Mouse (Mus musculus): ENCODE measurements around the gene 4930404N11Rik. TPM values are rescaled to one million over a fixed set of nuclear protein-coding genes. Genes with fewer than 3 reads are reported as not detected.

4930404N11Rik gene
- under 1 TPM; 0.57 to 0.74 TPM for total RNA-seq (2021)
- long read RNA-seq, partial matches to known transcripts, result 0 of 4 reads
- long read RNA-seq, other reads (novel, unspliced or antisense), result 4 of 4 reads

DNA sequence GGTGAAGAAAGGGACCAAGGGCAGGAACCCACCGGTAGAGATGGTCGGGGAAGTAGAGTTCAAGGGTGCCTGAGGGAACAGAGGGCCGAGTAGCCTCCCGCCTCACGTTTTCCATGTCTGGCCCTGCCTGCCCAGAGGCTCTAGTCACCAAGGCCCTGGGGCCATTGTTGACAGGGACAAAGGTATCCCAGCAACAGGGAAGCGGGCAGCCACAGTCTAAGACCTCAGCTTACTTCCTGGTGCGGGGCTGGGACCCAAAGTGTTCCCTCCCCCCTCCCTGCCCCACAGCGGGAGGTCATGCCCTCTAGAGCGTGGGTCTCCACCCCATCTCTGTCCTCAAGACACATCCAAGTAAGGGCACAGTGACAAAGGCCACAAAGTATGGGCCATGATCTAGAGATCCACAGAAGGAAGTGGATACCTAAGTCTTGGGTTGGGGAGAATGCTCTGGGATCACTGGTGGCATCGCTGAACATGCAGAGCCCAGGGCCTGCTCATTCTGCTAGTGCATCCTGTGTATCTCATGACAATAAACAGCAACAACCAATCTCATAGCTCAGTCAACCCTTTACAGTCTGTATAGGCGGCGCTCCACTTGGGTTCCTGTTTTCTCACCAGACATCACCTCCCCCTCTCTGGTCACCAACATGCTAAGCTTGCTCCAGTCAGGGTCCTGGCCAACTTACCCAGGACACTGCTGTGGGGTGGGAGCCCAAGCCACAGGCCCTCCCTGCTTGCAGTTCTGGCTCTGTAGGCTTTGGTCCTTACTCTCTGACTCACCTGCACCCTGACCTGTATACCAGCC, at the start of gene 4930404N11Rik:
4930404N11Rik (minus strand) TSS at position 145 of the 805 bp plus-strand sequence.
- no peak for DNase-seq (ENCODE audit: low spot score in 2 of 2)

DNA sequence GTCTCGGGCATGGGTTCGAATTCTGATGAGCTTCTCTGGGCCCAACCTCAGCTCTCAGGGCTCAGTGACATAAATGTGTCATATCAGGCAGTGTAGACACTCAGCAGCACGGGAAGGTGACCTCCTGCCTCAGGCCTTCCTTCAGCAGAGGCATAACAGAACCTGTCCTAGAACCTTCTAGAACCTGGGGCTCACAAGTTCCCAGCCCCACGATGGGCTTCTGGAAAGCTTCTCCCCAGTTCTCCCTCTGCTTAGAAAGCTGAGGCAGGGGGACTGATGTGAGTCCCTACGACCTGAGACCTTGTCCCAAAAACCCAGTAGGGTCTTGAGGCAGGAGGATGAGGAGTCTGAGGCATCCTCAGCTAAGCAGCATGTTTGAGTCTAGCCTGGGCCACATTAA, 49.5 kb upstream of the 4930404N11Rik start:
- no peak for DNase-seq (ENCODE audit: low spot score in 2 of 2)

DNA sequence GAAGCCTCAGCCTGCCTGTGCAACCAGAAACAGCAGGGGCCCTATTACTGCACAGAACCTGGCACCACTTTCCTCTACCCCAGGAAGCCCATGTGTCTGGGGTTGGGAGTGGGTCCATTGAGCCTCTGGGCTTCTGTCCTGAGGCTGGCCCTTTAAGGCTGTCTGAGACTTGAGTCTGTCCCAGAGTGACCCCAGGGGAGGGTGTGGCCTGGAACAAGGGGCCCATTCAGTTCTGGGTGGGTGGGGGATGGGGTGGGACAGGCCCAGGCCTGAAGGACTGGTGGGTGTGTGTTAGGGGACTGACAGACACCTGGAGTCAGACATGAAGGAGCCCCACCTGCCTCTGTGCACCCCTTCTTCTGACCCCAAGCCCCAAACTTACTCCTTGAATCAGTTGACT, 49.1 kb upstream of the 4930404N11Rik start:
- DNase-seq (ENCODE audit: low spot score in 2 of 2), result no peak

DNA sequence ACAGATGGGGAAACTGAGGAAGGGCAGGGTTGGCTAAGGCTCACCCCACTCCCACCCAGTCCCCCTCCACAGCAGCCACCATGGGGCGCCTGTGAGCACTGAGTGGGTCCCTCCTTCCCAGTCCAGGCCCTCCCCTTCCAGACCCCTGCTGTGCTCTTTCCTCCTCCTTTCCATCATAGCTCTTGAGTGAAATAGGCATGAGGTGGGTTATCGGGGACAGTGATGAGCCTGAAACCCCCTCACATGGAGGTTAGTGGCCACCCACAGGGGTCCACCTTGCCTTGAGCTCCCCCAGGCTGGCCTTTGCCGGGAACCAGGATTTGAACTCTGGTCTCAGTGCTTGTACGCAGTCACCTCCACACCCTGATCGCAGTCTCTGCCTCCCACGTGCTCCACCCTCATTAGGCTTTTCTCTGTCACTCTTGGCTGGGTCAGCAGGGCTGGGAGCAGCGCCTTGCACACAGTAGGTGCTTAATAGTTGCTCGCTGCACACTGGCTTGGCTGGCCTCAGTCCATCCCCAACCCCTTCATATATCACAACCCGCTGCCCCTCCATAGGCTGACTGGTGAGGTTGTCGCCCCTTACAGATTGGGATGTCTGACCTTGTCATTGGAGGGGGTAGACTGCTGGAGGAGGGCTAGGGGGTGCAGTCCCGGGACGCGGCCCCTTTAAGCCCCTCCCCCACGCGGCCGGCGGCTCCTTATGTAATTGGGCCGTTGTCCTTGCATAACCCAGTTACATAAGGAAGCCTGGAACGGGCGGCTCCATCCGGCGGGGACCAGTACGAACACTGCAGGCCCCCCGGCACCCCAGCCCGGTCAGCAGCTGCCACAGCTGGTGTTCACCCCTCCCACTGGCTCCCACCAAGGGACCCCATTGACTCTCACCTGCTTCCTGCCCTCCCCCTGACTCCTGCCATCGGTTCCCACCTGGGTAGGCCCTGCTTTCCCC, 48.0 kb upstream of the 4930404N11Rik start:
- DNase-seq (ENCODE audit: low spot score in 2 of 2), result peak; percentile 77 to 81

DNA sequence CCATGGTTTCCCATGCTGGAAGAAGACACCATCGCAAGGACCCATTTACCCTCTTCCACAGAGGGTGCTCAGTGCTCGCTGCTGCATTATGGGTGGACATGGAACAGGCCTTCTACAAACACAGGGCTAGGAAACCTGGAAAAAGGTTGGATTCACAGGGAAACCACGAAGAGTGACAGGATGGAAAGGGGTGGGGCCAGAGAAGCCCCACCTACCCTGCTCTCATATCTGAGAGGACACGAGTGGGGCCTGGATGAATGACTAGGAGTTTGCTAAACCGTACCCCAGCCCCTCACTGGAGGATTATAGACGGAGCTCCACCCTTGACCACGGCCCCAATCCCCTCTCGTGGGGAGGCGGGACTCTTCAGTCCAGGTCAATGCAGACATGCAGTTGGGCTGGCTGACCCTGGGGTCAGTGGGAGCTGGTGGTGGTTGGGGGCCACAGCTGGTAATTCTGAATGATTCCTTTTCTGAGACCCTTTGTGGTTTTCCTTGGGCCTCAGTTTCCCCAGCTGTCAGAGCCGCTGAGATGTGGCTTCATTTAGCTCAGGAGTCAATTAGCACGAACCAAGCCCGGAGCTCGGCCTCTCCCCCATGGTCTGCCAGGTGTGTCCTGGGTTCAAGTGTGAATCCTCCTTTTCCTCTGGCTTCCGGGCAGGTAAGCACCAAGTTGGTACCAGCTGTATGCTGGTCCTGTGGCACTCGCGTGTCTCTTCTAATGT, 47.1 kb upstream of the 4930404N11Rik start:
- no peak for DNase-seq (ENCODE audit: low spot score in 2 of 2)

DNA sequence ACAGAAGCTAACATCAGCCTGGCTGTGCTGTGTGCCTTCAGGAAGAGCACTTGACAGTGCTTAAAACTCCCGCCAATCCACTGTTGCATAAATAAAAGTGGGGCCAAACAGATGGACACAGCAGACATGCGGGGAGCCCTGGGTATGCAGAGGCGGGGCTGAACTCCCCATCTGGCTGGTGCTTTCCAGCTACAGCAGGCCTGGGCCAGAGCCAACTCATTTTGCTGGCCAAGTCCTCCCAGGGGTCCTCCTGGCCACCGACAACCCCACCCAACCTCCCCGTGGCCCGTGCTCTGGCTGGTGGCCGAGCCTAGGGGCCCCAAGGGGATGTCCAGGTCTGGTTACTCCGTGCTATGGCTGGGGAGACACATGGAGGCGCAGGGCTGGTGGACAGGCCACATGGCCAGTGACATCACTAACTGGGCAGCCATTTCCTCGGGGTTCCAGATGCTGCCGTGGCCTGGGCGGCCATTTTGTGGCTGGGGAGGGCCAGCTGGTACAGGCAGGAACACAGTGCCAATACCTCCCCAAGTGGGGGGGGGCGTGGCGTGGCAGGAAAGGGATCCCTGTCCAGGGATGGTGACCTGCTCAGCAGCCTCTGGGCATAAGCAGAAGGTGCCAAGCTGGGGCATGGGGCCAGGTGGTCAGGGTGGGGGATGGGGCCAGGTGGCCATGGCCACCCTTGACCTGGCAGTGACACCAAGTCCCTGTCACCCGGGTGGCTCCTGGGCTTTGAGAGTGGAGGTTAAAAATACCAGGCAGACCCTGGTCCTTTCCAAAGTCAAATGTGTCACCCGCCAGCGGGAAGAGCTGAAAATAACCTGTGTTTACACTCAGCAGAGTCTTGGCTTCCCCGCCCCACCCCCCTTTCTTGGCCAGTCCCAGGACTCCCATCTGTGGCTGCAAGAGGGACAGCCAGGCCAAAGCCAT, 46.1 kb upstream of the 4930404N11Rik start:
- DNase-seq (ENCODE audit: low spot score in 2 of 2), result peak; percentile 78

DNA sequence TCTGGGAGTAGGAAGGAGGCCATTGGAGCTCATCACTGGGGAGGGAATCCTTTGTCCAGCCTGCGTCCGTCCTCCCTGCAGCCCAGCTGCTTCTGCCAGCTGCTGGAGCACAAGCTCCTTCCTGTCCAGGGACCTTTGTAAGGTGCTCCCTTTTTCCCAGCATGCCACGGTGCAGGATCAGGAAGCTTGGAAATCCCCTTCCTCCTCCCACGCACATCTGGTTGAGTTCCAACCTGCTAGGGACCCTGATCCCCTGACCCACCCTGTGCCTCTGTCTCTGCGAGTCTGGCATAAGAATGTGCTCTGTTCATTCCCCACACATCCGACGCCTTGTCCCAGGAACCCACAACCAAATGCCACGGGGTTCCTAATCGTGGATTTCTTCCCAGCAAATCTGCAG, 45.4 kb upstream of the 4930404N11Rik start:
- no peak for DNase-seq (ENCODE audit: low spot score in 2 of 2)

DNA sequence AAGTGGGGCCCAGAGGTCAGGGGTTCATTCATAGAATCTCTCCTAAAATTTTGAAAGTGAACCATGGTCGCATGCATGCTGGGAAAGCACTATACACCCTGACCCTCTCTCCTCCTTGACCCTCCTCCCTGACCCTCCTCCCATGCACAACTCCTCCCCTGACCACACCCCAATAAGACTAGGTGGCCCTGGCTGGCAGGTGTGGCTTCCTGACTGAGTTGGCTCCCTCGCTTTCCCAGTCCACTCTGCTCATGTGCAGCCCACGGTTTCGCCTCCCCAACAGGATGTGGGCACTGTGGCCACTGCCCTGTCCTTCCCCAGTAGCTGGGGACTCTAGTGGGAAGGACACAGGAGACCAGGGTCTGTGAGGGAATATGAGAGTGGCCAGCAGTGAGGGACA, 44.7 kb upstream of the 4930404N11Rik start:
- no peak for DNase-seq (ENCODE audit: low spot score in 2 of 2)

DNA sequence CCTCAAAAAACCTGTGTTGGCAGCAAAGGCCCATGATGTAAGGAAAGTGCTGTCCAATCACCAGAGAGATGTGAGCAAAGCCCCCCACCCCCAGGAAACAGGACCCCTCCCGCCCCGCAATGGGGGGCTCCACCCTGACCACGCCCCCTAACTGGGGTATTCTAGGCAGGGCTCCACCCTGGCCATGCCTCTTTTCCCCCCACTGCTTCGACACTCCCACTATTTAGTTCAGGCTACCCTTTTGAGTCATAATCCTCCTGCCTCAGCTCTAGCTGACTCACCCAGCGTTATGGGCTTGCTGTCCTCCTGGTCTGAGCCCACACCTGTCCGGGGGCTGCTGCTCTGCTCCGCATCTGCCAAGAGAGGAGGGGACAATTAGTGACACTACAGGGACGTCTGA, 43.7 kb upstream of the 4930404N11Rik start:
- no peak for DNase-seq (ENCODE audit: low spot score in 2 of 2)

DNA sequence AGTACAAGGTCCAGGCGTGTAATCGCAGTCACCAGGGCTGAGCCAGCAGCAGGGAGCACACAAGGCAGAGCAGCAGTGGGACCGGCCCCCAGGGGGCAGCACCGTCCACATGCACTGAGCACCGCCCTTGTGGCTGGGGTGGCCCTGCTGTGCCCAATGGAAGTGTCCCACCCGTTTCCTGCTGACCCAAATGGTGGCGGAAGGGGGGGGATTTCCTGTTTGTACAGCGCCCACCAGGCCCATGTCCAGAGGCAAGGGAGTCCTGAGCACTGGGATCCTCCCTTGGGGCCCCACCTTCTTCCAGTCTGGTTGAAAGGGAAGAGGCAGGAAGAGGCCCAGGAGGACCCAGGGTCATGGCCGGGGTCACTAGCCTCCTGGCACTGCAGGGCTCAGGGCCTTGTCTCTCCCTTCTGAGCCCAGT, 43.3 kb upstream of the 4930404N11Rik start:
- peak; percentile 71 to 78 for DNase-seq (ENCODE audit: low spot score in 2 of 2)

DNA sequence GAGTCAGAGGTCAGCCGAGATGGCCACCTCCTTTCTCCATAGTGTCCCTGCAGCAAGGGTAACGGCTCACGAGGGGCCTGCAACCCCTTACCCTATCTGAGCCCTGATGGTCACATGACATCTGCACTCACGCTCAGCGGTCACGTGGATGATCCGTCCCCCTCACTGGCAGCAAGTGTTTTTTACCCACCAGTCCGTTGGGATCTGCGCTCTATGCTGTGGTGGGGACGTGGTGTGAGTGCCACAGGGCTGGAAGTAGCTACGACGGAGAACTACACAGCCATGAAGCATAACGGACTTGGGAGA, 42.8 kb upstream of the 4930404N11Rik start:
- DNase-seq (ENCODE audit: low spot score in 2 of 2), result no peak

DNA sequence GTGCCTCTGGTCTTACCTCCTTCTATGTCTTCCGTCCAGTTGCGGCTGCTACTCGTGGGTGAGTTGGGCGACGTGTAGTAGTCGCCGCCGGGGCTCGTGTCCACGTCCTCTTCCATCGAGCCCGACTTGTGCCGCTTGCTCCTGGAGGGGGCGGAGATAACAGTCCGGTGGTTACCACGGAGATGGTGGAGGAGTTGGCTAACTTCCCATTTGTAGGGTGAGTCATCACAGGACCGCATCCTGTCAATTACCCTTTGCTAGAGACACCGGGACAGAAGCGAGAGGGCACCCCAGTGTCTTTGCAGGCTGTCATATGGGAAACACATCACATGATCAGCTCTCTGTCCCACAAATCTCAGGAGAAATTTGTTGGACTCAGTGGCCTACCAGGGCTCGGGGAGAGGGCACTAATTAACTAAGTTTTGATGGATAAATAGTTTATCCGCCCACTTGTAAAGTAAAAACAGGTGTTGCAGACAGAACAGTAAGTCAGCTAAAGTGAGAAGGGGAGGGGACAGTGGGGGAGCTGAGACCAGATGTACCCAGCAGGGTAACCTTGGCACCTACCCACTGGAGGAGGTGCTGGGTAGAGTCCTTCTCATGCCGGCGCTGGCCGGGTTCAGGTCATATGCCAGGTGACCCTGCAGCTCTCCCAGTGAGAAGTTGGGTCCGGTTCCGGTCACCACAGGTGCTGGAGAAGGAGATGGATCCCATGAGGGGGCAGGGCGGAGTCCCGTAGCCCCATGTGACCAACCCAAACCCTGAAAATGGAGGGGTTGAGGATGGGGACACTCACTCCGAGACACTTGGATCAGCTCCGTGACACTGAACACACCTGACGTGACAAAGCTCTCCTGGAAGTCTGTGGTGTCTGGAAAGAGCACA, 42.2 kb upstream of the 4930404N11Rik start:
- DNase-seq (ENCODE audit: low spot score in 2 of 2), result peak in 1 of 2 experiments; percentile 58

DNA sequence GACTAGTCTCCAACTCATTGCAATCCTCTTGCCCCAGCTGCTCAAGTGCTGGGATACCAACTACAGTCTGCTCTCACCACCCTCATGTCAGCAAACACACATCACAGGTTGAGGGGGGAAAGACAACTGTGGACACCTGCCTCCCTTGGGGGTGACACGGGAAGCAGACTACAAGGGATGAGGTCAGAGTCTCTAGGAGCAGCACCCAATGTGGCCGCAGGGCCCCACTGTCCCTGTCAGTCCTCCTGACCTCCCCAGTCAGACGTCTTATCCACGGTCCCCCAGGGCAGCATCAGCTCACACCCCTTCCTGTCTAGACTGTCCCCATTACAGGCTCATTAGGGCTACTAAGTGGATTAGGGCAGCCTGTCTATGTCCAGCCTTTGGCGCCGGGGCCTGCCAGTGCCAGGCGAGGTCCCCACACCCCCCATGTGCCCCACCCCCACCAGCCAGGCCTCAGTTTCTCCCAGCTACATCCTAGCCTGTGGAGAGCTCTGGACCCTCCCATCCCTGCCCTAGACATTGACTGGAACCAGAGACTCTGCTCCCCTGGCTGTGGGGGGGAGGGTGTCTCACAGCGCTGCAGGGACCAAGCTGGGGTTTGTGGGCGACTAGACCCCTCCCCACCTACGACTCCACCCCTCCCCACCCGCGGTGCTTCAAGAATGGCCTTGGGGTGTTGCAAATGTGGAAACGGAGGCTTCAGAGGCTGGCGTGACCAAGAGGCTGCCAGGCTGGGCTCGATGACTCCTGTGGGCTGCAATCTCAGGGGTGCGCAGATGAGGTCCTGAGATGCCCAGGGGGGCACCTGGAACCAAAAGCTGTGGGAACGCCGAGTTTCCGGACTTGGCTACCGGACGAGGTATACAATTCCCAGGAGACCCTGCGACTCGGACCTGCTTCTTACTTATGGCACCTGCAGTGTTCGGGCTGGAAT, 41.2 kb upstream of the 4930404N11Rik start:
- DNase-seq (ENCODE audit: low spot score in 2 of 2), result no peak

DNA sequence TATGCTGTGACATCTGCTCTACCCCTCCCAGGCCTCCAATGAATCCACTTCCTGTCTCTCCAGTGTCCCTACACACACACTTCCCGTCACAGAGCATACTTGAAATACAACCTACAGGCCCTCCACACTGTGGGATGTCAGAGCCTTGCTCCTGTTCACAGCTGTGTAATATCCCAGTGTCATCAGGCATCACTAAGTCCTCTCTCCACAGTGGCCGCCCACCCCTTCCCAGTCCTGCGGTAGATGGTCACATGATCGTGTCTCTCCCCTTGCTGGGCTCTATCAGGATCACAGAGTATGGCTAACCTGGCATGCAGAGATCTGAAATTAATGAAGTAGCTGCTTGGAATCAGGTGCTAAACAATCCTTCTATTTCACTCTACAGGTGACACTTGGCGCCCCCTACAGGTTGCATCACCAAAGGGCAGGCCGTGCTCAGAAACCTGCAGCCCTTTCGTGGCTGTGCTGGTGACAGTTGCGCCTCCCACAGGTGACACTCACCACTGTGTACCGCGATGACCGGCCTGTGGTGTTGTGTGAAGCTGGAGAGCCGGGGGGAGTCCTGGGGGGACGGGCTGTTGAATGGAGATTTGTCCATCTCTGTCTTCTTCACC, 40.1 kb upstream of the 4930404N11Rik start:
- DNase-seq (ENCODE audit: low spot score in 2 of 2), result peak in 1 of 2 experiments; percentile 74

DNA sequence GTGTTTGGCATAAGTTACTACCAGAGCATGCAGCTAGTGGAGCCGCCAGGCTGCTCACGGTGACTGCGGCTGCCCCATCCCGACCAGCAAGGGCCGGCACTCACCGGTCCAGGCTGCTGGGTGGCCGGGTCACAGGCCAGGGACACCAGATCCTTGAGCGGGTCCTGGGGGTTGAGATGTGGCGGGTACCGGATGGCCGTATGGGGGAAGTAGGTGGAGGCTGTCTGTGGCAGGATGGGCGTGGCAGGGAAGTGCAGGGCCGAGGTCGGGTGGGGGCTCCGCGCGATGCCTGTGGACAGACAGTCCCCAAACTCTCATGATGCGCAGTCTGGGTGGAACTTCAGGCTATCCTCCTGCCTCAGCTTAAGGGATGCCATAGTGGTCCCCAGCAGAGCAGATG, 39.1 kb upstream of the 4930404N11Rik start:
- no peak for DNase-seq (ENCODE audit: low spot score in 2 of 2)

DNA sequence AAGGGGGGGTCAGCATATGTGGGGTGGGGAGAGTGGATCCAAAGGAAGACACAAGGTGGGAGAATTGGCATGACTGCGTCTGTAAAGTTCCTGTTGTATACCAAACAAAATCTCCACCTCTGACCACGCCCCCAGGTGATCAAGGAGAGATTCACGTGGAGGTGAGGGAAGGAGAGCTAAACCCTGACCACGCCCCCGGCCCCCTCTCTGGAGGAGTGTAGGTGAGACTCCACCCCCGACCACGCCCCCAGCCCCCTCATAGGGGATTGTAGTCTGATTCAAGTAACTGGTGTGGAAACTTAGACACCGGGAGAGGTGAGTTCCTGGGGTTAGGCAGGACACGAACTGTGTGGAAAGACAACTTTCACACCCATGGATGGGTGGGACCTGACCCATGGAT, 38.5 kb upstream of the 4930404N11Rik start:
- DNase-seq (ENCODE audit: low spot score in 2 of 2), result no peak

DNA sequence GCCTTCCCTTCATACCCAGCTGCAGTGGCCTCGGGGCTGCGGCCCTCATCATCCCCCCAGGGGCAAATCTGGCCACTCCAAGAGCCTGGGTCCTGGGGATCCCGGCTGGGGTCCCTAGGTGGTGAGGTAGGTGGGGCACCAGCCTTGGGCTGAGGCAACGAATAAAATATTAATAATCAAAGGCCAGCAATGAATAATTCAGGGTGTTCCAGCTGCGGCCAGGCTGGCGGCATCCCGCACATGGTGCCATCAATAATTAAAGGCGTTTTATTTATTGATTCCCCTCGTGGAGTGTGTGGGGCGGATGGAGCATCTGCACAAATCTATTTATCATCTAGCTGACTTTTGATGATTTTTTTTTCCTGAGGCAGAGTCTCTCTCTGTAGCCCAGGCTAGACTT, 37.9 kb upstream of the 4930404N11Rik start:
- DNase-seq (ENCODE audit: low spot score in 2 of 2), result no peak
